Mouse (Mus musculus): ENCODE measurements at regions not wholly inside any gene's neighbourhood (a gene's known extent, or its start where the extent isn't known, plus 50 kb on each side); places are given as distances from the start of the nearest gene placed in this dataset.

GRCm38 (mm10) chr14:106365624-106366118, 259.7 kb downstream of the Trim52 start:
- peak; percentile 12 for DNase-seq

DNA sequence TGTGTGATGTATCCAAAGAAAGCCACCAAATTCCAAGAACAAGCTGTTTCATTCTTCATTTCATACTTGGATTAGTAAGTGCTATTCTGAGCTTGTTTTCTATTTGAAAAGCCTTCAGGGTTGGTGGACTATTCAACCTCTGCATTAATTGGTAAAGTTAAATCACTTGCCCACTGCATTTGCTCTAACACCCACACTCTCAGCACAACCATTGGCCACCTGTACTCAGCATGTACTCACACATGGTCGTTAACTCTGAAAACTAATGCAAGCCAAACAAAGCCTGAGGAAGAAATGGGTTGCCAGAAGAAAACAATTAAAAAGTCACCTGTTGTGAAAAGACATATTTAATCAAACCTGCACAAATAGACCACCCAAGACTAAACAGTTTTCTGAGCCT, 267.5 kb downstream of the Trim52 start:
- DNase-seq = no peak

- DNase-seq = no peak
These were observed 273.6 kb downstream of the Trim52 start for GRCm38 (mm10) chr14:106379645-106380044.

GRCm38 (mm10) chr14:106387671-106388070, 281.7 kb downstream of the Trim52 start:
- DNase-seq = peak; percentile 47

DNA sequence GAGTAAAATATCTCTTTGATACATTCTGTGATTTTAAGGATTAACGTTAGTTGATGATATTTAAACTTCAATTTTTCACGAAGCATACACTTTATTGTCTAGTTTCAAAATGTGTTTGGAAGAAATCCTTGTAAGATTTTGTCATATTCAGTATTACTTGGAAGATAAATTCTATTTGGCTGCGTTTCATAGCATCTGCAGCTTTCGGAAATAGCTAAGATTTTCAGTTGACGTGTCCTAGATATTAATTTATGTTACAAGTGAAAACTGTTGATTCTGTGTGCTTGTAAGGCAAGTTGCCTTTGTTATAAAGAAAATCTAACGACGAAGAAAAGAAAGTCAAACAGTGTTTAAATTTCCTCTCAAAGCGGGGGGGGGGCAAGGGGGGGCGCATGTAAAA, 284.5 kb downstream of the Trim52 start:
- no peak for DNase-seq

- DNase-seq = no peak
These were observed 288.0 kb downstream of the Trim52 start for GRCm38 (mm10) chr14:106393978-106394377.

- DNase-seq = no peak
These were observed 307.0 kb downstream of the Trim52 start for GRCm38 (mm10) chr14:106412917-106413558.

GRCm38 (mm10) chr14:106424714-106425113, 318.7 kb downstream of the Trim52 start:
- no peak for DNase-seq

GRCm38 (mm10) chr14:106428594-106428993, 322.6 kb downstream of the Trim52 start:
- no peak for DNase-seq

DNA sequence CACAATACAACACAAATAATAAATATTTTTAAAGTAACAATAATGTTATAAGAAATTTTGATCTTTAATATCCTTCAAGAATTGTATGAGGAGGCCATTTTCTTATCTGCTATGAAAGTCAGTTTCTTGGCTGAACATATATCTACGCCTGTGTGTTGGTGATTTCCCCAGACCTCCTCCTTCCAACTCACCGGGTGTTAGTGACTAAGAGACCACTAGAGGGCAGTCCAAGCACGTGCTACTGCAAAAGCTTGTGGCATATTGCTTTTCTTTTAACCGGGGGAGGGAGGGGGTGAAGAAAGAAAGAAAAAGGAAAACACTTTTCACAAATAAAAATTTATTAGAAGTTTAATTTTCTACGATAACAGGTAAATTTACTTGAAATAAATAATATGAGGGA, 333.3 kb downstream of the Trim52 start:
- peak; percentile 31 for DNase-seq

- DNase-seq = no peak
These were observed 383.1 kb downstream of the Trim52 start for GRCm38 (mm10) chr14:106489074-106489473.

- no peak for DNase-seq
These were observed 385.4 kb downstream of the Trim52 start for GRCm38 (mm10) chr14:106491389-106491788.

- DNase-seq = no peak
These were observed 394.5 kb downstream of the Trim52 start for GRCm38 (mm10) chr14:106500344-106501135.

- no peak for DNase-seq
These were observed 400.9 kb downstream of the Trim52 start for GRCm38 (mm10) chr14:106506921-106507320.

DNA sequence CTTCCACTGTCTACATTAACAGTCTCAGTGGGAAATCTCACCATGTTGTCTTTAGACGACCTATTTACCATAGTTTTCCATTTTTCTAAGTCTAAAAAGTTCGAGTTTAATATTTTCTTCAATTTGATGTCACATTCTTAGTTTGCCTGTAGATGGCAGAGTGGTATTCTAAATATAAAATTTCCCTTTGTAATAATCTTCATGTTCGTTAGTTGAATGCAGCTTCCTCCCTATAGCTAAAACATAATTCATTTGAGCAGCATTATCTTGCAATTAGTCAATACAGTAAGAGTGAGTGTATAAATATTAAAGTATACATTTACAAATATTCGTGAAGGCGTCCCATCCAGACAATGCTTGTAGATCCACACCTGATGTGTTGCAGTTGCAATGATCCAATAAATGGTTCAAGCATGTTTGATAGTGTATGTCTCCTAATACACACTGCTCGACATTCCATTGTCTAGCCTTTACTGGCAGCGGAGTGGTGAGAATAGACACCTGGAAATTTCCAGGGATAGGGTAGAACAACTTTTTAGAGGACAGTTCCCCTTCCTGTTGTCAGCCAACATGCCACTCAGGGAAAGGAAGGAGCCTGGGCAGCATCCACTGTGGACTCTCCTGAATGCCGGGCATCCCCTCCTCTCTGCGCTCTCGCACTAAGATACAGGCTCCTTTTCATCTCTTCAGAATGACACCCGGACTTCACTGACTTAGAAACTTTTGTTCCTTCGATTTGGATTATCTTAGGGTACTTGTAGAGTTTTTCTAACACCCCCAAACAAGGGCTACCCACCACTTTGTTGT, 412.8 kb downstream of the Trim52 start:
- no peak for DNase-seq

DNA sequence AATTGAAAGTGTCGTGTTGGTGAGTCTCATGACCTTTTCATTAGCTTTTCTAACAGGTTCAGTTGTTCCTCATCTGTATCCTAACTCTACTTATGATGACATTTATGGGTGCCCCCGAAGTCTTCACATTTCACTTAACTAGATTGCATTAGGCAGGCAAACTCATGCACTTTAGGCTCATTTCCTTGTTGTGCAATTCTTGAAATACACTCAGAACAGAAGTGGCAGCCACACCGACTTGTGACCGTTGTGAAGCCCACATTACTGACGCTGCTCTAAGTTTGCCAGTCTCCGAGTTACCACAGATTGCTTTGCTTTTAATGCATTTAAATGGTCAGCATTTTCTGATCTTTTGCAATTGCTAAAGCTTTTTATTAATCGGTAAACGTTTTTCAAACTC, 414.8 kb downstream of the Trim52 start:
- DNase-seq = no peak

- DNase-seq = no peak
These were observed 444.2 kb downstream of the Trim52 start for GRCm38 (mm10) chr14:106550150-106550549.

GRCm38 (mm10) chr14:106579281-106579680, 473.3 kb downstream of the Trim52 start:
- DNase-seq = no peak

GRCm38 (mm10) chr14:106581886-106582285, 475.9 kb downstream of the Trim52 start:
- DNase-seq = no peak

DNA sequence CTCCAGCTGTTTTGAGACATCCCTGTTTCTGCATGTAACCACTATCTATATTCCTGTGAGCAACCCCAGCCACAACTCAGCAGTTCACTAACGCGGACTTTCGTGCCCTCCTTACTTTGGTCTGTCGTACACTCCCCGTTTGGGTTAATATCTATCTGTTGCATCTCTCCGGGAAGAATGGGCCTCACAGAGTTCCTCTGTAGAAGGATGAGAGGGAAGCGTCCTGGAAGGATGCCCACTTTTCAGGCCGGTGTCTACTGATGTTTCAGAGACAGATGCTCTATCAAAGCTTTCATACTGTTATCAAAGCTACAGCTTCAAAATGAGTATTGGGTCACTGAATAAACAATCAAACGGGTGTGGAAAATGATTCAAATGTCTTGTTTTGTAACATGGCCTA, 487.4 kb downstream of the Trim52 start:
- no peak for DNase-seq

GRCm38 (mm10) chr14:106593980-106594379, 488.0 kb downstream of the Trim52 start:
- DNase-seq = no peak

GRCm38 (mm10) chr14:106607041-106607440, 501.0 kb downstream of the Trim52 start:
- no peak for DNase-seq

Data from gastrocnemius, postnatal 25 days (tissue).